Mouse (Mus musculus) limb, embryonic 10.5 days (tissue): ENCODE measurements around the gene Cdc42se2. TPM values are rescaled to one million over a fixed set of nuclear protein-coding genes. Genes with fewer than 3 reads are reported as not detected.

Source experiments
- DNase-seq: peaks from one replicate; pipeline ENCODE4 v3.0.0-alpha.2; 2017; ENCODE audit warnings: low spot score
- H3K27ac ChIP-seq: fragments of 300-500 bp; sonication (generic); 2 replicates; pipeline ENCODE4 v1.5.1; 2016; ENCODE audit warnings: mild to moderate bottlenecking
- H3K27me3 ChIP-seq: fragments of 300-500 bp; sonication (generic); 2 replicates; pipeline ENCODE4 v1.6.1; 2016; ENCODE audit warnings: low read depth, mild to moderate bottlenecking; ENCODE audit not compliant: poor library complexity, severe bottlenecking
- H3K36me3 ChIP-seq: fragments of 300-500 bp; sonication (generic); 2 replicates; pipeline ENCODE4 v1.6.1; 2016; ENCODE audit warnings: mild to moderate bottlenecking, moderate library complexity
- H3K4me1 ChIP-seq: fragments of 300-500 bp; sonication (generic); 2 replicates; pipeline ENCODE4 v1.6.1; 2016
- H3K4me3 ChIP-seq: fragments of 300-500 bp; sonication (generic); 2 replicates; pipeline ENCODE4 v1.5.1; 2016; ENCODE audit warnings: mild to moderate bottlenecking, moderate library complexity
- H3K9me3 ChIP-seq: fragments of 300-500 bp; sonication (generic); replicated peaks from 2 replicates; pipeline ENCODE4 v1.6.1; 2016; ENCODE audit warnings: mild to moderate bottlenecking
- WGBS: fragments of 180-500 bp; shearing (Covaris S2); methylation state at CpG from one replicate; pipeline ENCODE4 v1.1.7; 2016; 5-methylcytosine and 5-hydroxymethylcytosine counted together
- polyA plus RNA-seq: library from polyadenylated mRNA; unstranded; fragments of >200 nt; fragmentation: Nextera tagmentation; extraction: Ambion mirVana; gene quantifications from 2 replicates; pipeline ENCODE4 v1.2.1, GENCODE M21; 2016

The Cdc42se2 gene
- polyA plus RNA-seq, 1 experiment from 2014 or later, result 136 TPM

- H3K27ac ChIP-seq, result no peak overlapping the region
- peaks cover 7% of the 10 kb centered on the region for H3K4me1 ChIP-seq
- 93% methylated on average over 3 of the region's 3 CpGs for WGBS
- no peak overlapping the region for H3K4me3 ChIP-seq
- no peaks in the 10 kb centered on the region for H3K9me3 ChIP-seq
- no peak for DNase-seq
- peaks cover 4% of the 10 kb centered on the region for H3K36me3 ChIP-seq
- no peaks in the 10 kb centered on the region for H3K27me3 ChIP-seq
Measured at GRCm38 (mm10) chr11:54784436-54784835, 3.0 kb downstream of the Cdc42se2 start.

DNA sequence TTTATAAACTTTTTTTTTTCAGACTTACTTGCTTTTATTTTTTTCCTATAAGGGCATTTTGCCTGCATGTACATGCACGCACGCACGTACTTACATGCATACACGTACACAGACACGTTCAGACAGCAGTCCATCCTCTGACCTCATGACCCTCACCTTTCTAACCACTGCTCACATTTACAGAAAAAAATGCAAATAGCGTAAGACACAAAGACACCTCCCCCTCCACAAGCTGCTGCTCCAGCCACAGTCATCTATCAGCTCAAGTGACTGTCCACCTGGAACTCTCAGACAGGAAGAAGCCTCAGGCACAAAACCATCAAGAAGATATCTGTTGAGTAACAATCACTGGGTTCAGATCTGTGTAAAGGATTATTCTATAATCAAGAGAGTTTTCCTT lies 5.2 kb downstream of the Cdc42se2 start:
- Histone ChIP-seq H3K4me1 (peaks cover 7% of the 10 kb centered on the region), H3K36me3 (peaks cover 4% of the 10 kb centered on the region), H3K4me3 (no peak overlapping the region), H3K27me3 (no peaks in the 10 kb centered on the region), H3K9me3 (no peaks in the 10 kb centered on the region), H3K27ac (no peak overlapping the region)
- DNase-seq, result no peak
- WGBS, result 81% methylated on average over 6 of the region's 6 CpGs

GRCm38 (mm10) chr11:54779946-54780345 lies 7.5 kb downstream of the Cdc42se2 start:
- Histone ChIP-seq H3K4me1 (no peaks in the 10 kb centered on the region), H3K9me3 (no peaks in the 10 kb centered on the region), H3K27me3 (no peaks in the 10 kb centered on the region), H3K36me3 (0 out of 2 replicates have a peak, but pooled peaks cover 2% of the 10 kb centered on the region), H3K4me3 (no peak overlapping the region), H3K27ac (no peak overlapping the region)
- WGBS, result 96% methylated on average over 1 of the region's 1 CpGs
- no peak for DNase-seq

DNA sequence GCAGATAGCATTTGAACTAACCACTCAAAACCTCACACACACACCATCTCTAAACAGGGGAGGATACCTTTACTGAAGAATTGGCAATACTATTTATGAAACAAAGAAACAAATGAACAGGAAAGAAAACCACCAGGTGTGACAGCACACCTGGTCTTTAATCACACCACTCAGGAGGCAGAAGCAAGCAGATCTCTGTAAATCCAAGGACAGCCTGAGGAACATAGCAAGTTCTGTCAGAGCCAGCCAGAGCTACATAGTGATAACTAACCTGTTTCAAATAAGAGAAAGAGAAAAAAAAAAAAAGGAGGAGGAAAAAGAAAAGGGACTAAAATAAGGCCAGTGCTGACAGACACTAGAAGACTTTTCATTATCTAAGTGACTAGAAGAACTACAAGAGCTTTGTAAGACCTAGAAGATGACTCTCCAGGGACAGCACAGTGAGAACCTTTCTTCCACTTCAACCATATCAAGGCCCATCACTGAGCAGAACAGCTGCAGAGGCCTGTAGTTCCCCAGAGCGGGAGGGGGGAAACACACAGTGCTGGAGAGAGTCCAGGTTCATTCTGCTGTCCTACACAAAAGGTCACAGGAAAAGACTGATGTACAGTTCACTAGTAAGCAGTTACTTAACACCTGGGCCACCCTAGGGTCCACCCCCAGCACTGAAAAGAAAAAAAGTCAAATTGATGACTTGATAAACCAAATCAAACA lies 9.2 kb downstream of the Cdc42se2 start:
- H3K9me3 ChIP-seq, result no peaks in the 10 kb centered on the region
- DNase-seq, result no peak
- no peak overlapping the region for H3K27ac ChIP-seq
- no peaks in the 10 kb centered on the region for H3K27me3 ChIP-seq
- H3K4me3 ChIP-seq, result no peak overlapping the region
- H3K36me3 ChIP-seq, result 0 out of 2 replicates have a peak, but pooled peaks cover 2% of the 10 kb centered on the region
- 86% methylated on average over 1 of the region's 1 CpGs for WGBS
- H3K4me1 ChIP-seq, result no peaks in the 10 kb centered on the region

DNA sequence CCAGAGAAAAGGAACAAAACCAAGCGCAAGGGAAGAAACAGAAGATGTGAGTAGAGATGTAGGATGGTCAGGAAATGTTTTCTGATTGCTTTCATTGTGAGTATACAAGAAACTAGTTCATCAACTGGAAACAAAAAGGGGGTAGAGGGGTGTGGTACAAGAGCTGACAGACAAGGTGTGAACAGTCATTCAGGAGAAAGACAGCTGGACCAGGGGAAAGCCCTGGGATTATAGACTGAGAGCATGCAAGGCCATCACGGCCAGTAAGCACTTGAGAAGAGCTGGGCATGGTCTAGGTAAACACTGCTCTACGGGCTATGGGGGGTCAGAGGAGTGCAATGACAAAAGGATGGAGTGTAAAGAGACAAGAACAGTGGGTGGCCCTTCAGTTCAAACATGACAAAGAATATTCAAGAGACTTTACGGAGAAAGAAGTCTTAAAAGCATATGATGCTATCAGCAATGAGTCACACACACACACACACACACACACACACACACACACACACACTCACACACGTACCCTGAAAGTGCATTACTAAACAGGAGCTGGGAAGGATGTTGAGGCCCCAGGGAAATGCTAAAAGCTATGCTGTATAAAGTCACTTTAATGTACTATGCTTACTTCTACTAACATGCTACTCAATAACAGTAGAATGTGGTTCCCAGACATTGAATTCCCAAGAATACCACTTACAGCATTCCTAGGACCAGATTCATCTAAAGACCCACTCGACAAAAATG lies 9.9 kb downstream of the Cdc42se2 start:
- no peak overlapping the region for H3K27ac ChIP-seq
- H3K36me3 ChIP-seq, result 0 out of 2 replicates have a peak, but pooled peaks cover 2% of the 10 kb centered on the region
- DNase-seq, result no peak
- no peak overlapping the region for H3K4me3 ChIP-seq
- H3K27me3 ChIP-seq, result no peaks in the 10 kb centered on the region
- no peaks in the 10 kb centered on the region for H3K4me1 ChIP-seq
- no peaks in the 10 kb centered on the region for H3K9me3 ChIP-seq
- 84% methylated on average over 6 of the region's 6 CpGs for WGBS

GRCm38 (mm10) chr11:54776735-54777333 lies 10.6 kb downstream of the Cdc42se2 start:
- Histone ChIP-seq H3K27me3 (no peaks in the 10 kb centered on the region), H3K4me1 (no peaks in the 10 kb centered on the region), H3K4me3 (no peak overlapping the region), H3K9me3 (no peaks in the 10 kb centered on the region), H3K27ac (no peak overlapping the region), H3K36me3 (0 out of 2 replicates have a peak, but pooled peaks cover 2% of the 10 kb centered on the region)
- DNase-seq, result no peak
- 90% methylated on average over 4 of the region's 4 CpGs for WGBS

GRCm38 (mm10) chr11:54776367-54776701 lies 11.1 kb downstream of the Cdc42se2 start:
- WGBS, result 94% methylated on average over 2 of the region's 2 CpGs
- no peaks in the 10 kb centered on the region for H3K4me1 ChIP-seq
- DNase-seq, result no peak
- H3K27me3 ChIP-seq, result no peaks in the 10 kb centered on the region
- no peak overlapping the region for H3K4me3 ChIP-seq
- 0 out of 2 replicates have a peak, but pooled peaks cover 2% of the 10 kb centered on the region for H3K36me3 ChIP-seq
- no peaks in the 10 kb centered on the region for H3K9me3 ChIP-seq
- no peak overlapping the region for H3K27ac ChIP-seq

DNA sequence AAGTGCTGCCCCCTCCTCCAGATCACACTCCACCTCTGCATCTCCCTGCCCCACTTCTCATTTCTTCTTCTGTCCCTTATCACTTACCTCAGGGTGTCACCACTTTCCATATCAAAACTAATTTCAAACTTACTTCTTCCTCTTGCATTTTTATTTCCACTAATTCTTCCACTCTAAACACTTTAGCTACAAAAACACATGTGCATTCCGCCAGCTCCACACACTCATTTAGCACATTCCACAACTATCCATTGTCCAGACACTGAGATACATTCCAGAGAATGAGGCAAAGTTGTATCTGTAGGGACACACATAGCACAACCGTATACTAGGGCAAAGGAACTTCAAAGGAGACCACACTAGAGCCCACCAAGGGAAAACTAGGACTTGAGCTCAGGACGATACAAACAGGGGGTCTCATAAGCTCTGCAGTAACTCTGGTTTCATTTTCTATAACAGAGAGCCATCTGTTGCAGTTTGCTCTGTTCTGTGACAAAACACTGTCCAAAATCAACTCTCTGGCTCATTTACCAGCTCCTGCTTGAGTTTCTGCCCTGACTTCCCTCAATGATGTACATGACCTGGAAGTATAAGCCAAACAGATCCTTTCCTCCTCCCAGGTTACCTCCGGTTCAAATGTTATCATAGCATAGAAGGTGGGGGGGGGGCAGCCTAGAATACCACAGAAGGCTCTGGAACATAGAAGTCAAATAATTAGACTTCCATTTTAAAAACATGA lies 11.7 kb downstream of the Cdc42se2 start:
- H3K27ac ChIP-seq, result no peak overlapping the region
- 0 out of 2 replicates have a peak, but pooled peaks cover 2% of the 10 kb centered on the region for H3K36me3 ChIP-seq
- no peaks in the 10 kb centered on the region for H3K27me3 ChIP-seq
- H3K9me3 ChIP-seq, result no peaks in the 10 kb centered on the region
- 86% methylated on average over 4 of the region's 4 CpGs for WGBS
- no peaks in the 10 kb centered on the region for H3K4me1 ChIP-seq
- DNase-seq, result no peak
- H3K4me3 ChIP-seq, result no peak overlapping the region

DNA sequence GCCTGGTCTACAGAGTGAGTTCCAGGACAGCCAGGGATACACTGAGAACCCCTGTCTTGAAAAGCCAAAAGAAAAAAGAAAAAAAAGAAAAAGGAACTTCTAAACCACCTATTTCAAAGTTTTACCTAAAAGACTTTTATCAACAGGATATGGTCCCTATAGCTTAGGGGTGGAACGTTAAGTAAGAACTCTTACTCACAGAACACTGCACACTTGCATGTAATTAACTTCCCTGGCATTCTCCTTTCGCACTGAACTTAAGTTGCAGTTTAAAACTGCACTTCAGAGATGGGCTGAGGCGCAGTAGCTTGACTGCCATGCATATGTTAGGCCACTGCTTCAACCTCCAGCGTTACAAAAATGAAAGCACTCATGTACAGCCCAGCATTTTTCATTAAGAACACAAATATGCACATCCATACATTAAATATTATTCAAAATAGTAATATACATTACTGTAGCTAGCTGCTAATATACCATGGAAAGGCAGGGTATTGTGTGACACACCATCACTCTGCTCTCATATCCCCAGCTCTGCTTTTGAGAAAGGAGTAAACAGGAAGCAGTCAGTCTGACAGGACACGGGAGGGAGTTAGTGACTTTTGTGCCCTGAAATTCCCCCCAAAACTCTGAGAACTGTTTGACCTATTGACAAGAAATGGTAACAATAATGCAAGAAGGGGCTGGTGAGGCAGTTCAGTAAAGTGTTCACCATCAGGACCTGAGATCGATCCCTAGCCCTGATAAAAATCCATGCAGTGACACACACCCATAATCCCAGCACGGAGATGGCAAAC lies 13.0 kb downstream of the Cdc42se2 start:
- DNase-seq, result no peak
- 0 out of 2 replicates have a peak, but pooled peaks cover under 1% of the 10 kb centered on the region for H3K4me1 ChIP-seq
- no peaks in the 10 kb centered on the region for H3K9me3 ChIP-seq
- 0 out of 2 replicates have a peak, but pooled peaks cover 2% of the 10 kb centered on the region for H3K36me3 ChIP-seq
- H3K4me3 ChIP-seq, result no peak overlapping the region
- no peaks in the 10 kb centered on the region for H3K27me3 ChIP-seq
- no peak overlapping the region for H3K27ac ChIP-seq
- 87% methylated on average over 7 of the region's 7 CpGs for WGBS

GRCm38 (mm10) chr11:54771549-54771948 lies 15.9 kb downstream of the Cdc42se2 start:
- 0 out of 2 replicates have a peak, but pooled peaks cover 2% of the 10 kb centered on the region for H3K36me3 ChIP-seq
- H3K9me3 ChIP-seq, result no peaks in the 10 kb centered on the region
- no peak overlapping the region for H3K27ac ChIP-seq
- no peaks in the 10 kb centered on the region for H3K27me3 ChIP-seq
- DNase-seq, result no peak
- no peak overlapping the region for H3K4me3 ChIP-seq
- 0 out of 2 replicates have a peak, but pooled peaks cover 2% of the 10 kb centered on the region for H3K4me1 ChIP-seq

DNA sequence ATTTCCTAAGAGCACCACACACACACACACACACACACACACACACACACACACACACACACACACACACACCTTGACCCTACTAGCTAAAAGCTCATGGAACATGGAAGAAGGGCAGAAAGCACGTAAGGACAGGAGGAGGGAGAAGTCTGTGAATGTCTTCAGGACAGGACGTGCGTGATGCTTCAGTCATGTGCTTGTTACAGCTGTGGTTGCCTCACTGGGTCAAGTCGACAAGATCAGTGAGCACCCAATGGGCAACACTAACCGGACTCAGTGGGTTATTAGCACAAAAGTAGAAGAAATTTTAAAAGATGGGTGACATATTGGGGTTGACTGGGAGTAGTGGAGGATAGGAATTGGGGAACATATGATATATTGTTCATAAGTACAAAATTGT lies 17.6 kb downstream of the Cdc42se2 start:
- H3K4me1 ChIP-seq, result 0 out of 2 replicates have a peak, but pooled peaks cover 2% of the 10 kb centered on the region
- no peaks in the 10 kb centered on the region for H3K9me3 ChIP-seq
- H3K36me3 ChIP-seq, result no peaks in the 10 kb centered on the region
- H3K4me3 ChIP-seq, result no peak overlapping the region
- no peaks in the 10 kb centered on the region for H3K27me3 ChIP-seq
- H3K27ac ChIP-seq, result no peak overlapping the region
- WGBS, result 87% methylated on average over 5 of the region's 5 CpGs
- no peak for DNase-seq

GRCm38 (mm10) chr11:54768116-54768690 lies 19.3 kb downstream of the Cdc42se2 start:
- Histone ChIP-seq H3K36me3 (0 out of 2 replicates have a peak, but pooled peaks cover 3% of the 10 kb centered on the region), H3K27me3 (no peaks in the 10 kb centered on the region), H3K4me3 (no peak overlapping the region), H3K9me3 (no peaks in the 10 kb centered on the region), H3K4me1 (0 out of 2 replicates have a peak, but pooled peaks cover 2% of the 10 kb centered on the region), H3K27ac (no peak overlapping the region)
- no peak for DNase-seq
- 89% methylated on average over 3 of the region's 3 CpGs for WGBS
